Mouse (Mus musculus): ENCODE data around the gene Tspan2.

The Tspan2 gene

DNA sequence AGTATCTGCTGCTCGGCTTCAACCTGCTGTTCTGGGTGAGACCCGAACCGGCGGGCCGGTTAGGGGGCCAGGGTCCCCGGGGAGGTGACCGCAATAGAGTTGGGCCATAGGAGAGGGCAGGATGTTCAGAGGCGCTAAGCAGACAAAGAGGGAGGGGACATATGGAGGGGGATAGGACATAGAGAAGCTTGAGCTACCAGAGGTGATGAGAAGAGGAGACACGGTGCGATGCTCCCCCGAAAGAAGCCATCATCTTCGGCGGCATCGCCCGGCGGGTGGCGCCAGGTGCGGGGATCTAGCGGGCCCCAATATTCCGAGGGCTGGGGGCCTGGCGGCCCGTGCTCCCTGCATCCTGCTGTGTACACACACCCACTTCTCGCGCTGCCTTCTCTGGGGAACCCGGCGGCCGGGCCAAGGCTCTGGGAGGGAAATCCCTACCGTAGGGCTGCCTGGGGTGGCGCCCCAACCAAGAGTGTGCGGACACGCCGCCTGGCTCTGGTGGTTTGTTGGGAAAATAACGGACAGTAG, 766 bp downstream of the Tspan2 start:
- no peak for DNase-seq (ENCODE audit: low spot score in 2 of 2)

DNA sequence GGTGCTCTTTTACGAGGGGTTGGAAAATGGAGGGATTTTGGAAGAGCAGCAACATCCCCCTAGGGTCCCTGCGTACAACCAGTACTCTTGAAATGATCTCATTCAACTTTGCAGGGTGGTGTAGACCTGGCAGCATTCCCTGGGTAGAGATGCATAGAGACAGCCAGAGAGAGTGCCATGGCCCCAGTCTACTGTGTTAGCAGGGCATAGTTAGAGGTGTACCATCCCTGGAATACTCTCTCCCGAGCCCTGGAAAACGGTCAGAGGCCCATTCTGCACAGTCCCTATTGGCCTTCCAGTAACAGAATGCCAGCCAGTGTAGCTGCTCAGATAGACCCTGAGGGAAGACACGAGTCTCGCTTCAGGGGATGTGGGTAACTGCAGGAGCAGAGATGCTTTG, 1.3 kb downstream of the Tspan2 start:
- no peak for DNase-seq (ENCODE audit: low spot score in 2 of 2)

DNA sequence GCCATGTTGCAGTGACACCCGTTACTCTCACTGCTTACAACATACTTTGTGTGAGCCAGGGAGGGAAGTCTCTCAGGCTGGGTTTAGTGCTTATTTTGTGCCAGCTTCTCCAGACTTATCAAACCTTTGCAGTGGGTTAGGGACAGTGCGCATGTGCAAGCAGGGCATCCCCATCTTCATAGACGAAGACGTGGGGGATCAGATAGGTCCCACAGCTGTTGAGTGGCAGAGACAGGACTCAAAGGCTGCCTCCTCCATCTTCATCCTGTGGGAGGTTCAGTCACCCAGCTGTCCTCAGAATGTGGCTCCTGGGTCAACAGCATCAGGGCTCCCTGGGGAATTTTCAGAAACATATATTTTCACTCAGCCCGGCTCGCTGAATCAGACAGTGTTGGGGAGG, 2.1 kb downstream of the Tspan2 start:
- no peak for DNase-seq (ENCODE audit: low spot score in 2 of 2)

- DNase-seq (ENCODE audit: low spot score in 2 of 2), result no peak
Observed at GRCm38 (mm10) chr3:102737106-102737505, 2.8 kb downstream of the Tspan2 start.

DNA sequence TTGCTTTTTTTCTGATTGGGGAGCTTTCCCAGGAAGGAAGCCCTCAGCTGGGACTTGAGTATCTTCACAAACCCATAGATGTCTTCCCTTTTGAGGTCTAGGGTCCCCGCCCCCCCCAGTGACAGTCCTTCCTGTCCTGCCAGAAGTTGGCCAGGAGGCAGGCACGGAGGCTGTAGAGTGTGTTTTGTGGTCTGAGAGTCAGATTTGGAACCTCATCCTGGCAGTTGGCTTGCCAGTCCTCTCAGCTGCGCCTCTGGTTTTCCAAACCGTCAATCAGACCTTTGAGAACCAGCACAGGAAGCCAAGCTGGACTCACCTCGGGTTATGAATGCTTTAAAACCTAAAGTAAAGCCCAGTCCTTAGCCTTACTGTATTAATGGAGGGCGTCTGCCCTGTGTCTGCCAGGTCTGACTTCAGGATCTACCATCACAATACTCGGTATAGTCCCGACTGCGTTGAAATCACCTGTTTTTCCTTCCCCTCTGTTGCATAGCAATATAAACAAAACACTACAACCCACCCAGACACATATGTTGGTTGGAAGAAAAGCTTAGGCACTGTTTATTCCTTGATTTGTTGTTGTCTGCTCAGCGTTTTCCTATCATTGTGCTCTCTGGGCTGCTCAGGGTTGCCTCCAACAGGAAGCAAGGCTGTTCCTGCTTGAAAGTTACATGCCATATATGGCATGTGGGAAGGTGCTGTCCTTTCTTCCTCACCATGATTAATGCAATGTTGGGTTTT, 4.0 kb downstream of the Tspan2 start:
- DNase-seq (ENCODE audit: low spot score in 2 of 2), result no peak

- no peak for DNase-seq (ENCODE audit: low spot score in 2 of 2)
Observed at GRCm38 (mm10) chr3:102738926-102739325, 4.6 kb downstream of the Tspan2 start.

DNA sequence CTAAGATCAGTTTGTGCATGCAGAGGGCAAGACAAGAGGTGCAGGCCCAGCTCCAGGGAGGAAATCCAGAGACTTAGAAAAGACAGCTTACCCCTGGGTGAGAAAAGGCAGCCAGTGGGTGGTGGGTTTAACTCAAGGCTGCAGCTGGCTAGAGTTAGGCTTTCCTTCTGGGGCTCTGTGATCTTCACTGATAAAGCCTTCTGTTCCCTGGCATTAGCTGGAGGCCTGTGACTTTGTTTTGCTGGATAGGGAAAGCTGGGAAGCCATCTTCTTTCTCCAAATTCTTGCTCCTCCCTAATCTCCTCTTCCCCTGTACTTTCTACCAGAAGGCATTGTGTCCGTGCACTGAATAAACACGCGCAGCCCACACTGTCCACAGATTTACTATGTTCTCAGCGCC, 8.4 kb downstream of the Tspan2 start:
- DNase-seq (ENCODE audit: low spot score in 2 of 2), result no peak

- no peak for DNase-seq (ENCODE audit: low spot score in 2 of 2)
Observed at GRCm38 (mm10) chr3:102743202-102743601, 8.9 kb downstream of the Tspan2 start.

GRCm38 (mm10) chr3:102743781-102744471, 9.6 kb downstream of the Tspan2 start:
- no peak for DNase-seq (ENCODE audit: low spot score in 2 of 2)

GRCm38 (mm10) chr3:102744657-102745056, 10.3 kb downstream of the Tspan2 start:
- no peak for DNase-seq (ENCODE audit: low spot score in 2 of 2)

GRCm38 (mm10) chr3:102746174-102746573, 11.8 kb downstream of the Tspan2 start:
- DNase-seq (ENCODE audit: low spot score in 2 of 2), result no peak

DNA sequence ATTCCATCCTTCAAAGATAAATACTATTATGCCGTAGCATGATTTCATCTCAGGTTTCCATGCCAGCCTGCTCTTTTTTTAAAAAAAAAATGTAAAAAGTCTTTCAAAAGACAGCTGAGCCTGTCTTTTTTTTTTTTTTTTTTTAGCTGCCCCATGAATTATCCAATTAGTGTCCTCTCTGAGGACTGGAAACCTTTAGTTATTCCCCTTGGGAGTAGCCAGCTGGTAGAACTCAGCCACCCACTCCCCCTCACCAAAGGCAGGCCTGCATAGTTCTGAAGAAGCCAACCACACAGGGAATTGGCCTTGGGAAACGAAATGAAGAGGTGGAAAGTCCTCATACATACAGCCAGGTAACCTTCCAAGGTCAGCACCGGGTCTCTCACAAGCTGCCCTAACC, 13.7 kb downstream of the Tspan2 start:
- no peak for DNase-seq (ENCODE audit: low spot score in 2 of 2)

DNA sequence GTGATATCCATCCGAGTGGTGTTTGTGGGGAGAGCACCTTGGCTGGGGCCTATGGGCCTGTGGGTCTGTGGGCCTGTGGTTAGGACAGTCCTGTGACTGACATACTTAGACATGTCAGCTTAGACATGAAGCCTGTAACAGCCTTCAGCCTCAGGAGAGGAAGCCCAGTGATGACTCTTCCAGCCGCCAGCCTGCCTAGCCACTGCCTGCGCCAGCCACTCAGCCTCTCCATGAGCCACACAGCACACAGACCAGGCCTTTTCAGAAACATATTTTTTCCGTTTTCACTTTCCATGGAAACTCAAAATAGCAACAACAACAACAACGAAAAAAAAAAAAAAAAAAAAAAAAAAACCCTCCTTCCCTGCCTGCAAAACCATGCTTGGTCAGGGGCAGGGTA, 14.4 kb downstream of the Tspan2 start:
- DNase-seq (ENCODE audit: low spot score in 2 of 2), result no peak

DNA sequence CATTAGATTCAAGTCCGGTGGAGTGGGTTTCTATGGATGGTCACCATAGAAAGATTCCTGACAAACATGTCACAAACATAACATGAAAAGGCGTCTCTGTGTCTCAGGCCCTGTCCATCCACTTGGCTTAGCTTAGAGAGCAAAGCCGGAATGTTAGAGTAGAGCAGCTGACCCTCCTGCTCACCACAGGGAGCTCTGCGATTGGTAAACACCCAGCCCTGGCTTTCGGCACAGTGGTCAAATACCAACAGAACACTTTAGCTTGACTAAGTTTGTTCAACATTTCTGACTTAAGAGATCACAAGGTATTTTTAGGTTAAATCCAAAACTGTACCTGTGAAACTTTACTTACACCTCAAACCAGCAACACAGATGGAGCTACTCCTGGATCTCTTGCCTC, 16.8 kb downstream of the Tspan2 start:
- DNase-seq (ENCODE audit: low spot score in 2 of 2), result no peak

DNA sequence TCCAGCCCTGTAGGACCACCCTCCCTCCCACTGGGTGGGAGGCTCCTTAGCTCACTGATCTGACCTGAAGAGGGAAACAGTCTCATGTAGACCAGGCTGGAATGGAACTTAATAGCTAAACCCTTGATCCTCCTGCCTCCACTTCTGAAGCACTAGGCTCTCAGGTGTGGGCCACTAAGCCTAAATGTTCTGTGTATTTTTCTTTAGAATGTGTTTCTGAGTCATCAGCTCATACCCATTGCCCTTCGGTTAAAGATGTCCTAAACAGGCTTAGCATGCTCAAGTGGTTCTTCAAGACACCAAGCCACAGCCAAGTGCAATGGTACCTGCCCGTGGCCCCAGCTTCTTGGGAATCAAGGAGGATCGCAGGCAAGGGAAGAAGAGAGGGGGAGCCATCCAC, 17.2 kb downstream of the Tspan2 start:
- DNase-seq (ENCODE audit: low spot score in 2 of 2), result no peak

GRCm38 (mm10) chr3:102752053-102752452, 17.7 kb downstream of the Tspan2 start:
- no peak for DNase-seq (ENCODE audit: low spot score in 2 of 2)

DNA sequence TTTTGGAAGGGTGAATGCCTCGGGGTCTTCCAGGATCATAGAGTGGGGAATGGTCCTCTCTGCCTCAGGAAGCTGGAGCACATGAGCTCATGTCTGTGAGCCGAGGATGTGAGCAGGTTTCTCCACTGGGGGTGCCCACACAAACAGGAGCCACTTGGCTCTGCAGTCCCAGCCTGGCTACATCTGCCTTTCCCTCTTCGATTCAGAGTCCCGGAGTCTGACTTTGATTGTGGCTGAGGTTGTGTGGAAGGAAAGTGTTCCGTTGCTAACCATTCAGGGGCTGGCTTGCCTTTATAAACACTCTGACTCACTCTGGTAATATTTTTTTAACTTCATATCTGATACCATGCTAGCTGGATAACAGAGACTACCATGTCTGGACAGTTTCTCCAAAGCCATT, 18.1 kb downstream of the Tspan2 start:
- no peak for DNase-seq (ENCODE audit: low spot score in 2 of 2)

GRCm38 (mm10) chr3:102755801-102756200, 21.5 kb downstream of the Tspan2 start:
- DNase-seq (ENCODE audit: low spot score in 2 of 2), result no peak

DNA sequence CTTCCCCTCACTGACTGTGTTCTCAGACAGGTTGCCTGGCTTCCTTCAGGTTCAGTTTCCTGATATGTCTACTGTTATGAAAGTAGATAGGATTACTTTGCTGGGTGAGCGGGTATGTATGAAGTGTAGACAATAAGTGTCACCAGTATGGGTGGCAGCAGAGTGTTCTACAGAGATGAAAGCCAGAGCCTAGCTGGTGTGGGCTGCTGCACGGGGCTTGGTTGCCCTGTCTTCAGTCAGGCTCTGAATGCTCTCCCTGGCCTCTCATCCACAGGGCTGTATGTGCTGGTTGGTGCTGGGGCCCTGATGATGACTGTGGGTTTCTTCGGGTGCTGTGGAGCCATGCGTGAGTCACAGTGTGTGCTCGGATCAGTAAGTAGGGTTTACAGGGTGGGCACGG, 22.7 kb downstream of the Tspan2 start:
- no peak for DNase-seq (ENCODE audit: low spot score in 2 of 2)

- no peak for DNase-seq (ENCODE audit: low spot score in 2 of 2)
Observed at GRCm38 (mm10) chr3:102760236-102760635, 25.9 kb downstream of the Tspan2 start.

GRCm38 (mm10) chr3:102762388-102762787, 28.1 kb downstream of the Tspan2 start:
- DNase-seq (ENCODE audit: low spot score in 2 of 2), result no peak

- DNase-seq (ENCODE audit: low spot score in 2 of 2), result no peak
Observed at GRCm38 (mm10) chr3:102763713-102764400, 29.5 kb downstream of the Tspan2 start.

GRCm38 (mm10) chr3:102764850-102765249, 30.5 kb downstream of the Tspan2 start:
- DNase-seq (ENCODE audit: low spot score in 2 of 2), result no peak
